Mouse (Mus musculus) kidney, postnatal 0 days (tissue): ENCODE measurements around the gene Pde6g. TPM values are rescaled to one million over a fixed set of nuclear protein-coding genes. Genes with fewer than 3 reads are reported as not detected.

Source experiments
- ATAC-seq: fragments of 200-750 bp; cut with Nextera tagmentation; replicated peaks from 2 replicates; pipeline ENCODE4 v1.8.0; 2017; ENCODE audit warnings: low read depth, moderate number of reproducible peaks, moderate TSS enrichment, moderate library complexity; ENCODE audit not compliant: low FRiP score
- DNase-seq: peaks from one replicate; pipeline ENCODE4 v3.0.0-alpha.2; 2016; ENCODE audit warnings: low spot score
- H3K27ac ChIP-seq: fragments of 300-500 bp; sonication (generic); 2 replicates; pipeline ENCODE4 v1.5.1; 2014; ENCODE audit warnings: mild to moderate bottlenecking
- H3K27me3 ChIP-seq: fragments of 300-500 bp; sonication (generic); 2 replicates; pipeline ENCODE4 v1.6.1; 2014; ENCODE audit warnings: low read length, mixed read lengths; ENCODE audit not compliant: insufficient read depth
- H3K36me3 ChIP-seq: fragments of 300-500 bp; sonication (generic); 2 replicates; pipeline ENCODE4 v1.6.1; 2014; ENCODE audit warnings: low read length, mixed read lengths; ENCODE audit not compliant: insufficient read depth
- H3K4me1 ChIP-seq: fragments of 300-500 bp; sonication (generic); replicated peaks from 2 replicates; pipeline ENCODE4 v1.6.1; 2014; ENCODE audit warnings: antibody characterized with exemption, low read length, mixed read lengths; ENCODE audit not compliant: insufficient read depth
- H3K4me2 ChIP-seq: fragments of 300-500 bp; sonication (generic); 2 replicates; pipeline ENCODE4 v1.6.1; 2014; ENCODE audit warnings: mild to moderate bottlenecking, low read length, moderate library complexity, mixed read lengths
- H3K4me3 ChIP-seq: fragments of 300-500 bp; sonication (generic); replicated peaks from 2 replicates; pipeline ENCODE4 v1.5.1; 2014; ENCODE audit warnings: low read depth, low read length
- H3K9ac ChIP-seq: fragments of 300-500 bp; sonication (generic); 2 replicates; pipeline ENCODE4 v1.6.1; 2014; ENCODE audit warnings: low read depth, low read length
- H3K9me3 ChIP-seq: fragments of 300-500 bp; sonication (generic); replicated peaks from 2 replicates; pipeline ENCODE4 v1.6.1; 2016; ENCODE audit warnings: low read length, inconsistent platforms, mixed read lengths
- CTCF ChIP-seq: IDR thresholded peaks from 2 replicates; pipeline ENCODE4 v1.5.1; 2016; ENCODE audit warnings: antibody characterized with exemption, low read depth, mild to moderate bottlenecking, moderate library complexity
- WGBS: fragments of 180-500 bp; shearing (Covaris S2); extraction: QIAGEN DNeasy Blood & Tissue Kit; methylation state at CpG from one replicate; pipeline ENCODE4 v1.1.7; 2014; 5-methylcytosine and 5-hydroxymethylcytosine counted together
- polyA plus RNA-seq: library from polyadenylated mRNA; unstranded; fragments of >200 nt; fragmentation: Nextera tagmentation; extraction: Ambion mirVana; gene quantifications from 2 replicates; pipeline ENCODE4 v1.2.1, GENCODE M21; 2015

Gene Pde6g
- polyA plus RNA-seq, 1 experiment from 2014 or later = 0.17 TPM

DNA sequence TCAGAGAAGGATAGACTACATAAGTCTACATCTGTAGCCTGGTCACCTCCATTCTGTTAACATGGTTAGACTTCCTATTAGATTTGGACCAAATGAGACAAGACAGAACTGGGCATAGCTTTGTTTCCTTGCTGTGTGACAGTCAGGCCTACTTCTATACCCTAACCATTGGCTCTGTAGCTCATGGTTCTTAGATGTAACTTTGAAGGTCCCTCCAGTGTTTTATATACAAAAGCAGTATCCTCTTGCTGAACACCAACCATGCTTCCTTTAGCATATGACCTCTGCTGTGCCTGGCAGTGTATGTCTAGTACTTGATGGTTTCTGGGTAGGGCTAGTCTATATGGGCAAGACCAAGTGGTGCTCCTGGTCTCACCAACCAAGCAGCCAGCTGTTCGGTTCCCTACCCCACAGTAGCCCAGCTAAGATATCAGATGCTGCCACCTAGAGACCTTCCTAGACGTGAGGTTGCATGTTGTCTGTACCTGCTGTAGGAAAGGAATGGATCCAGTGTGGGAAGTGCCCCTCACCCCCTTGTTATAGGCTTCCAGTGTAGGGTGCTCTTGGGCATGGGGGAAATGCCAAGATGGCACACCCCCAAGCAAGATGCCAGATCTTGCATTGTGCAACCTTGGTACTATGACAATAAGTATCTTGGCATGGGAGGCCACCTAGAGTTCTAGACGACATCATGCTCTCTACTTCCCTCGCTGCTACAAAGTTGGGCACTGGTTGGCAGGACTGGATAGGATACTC, 37.2 kb upstream of the Pde6g start:
- DNase-seq (no peak), ATAC-seq (no peak)
- Histone ChIP-seq H3K27me3 (no peaks in the 10 kb centered on the region), H3K36me3 (peaks cover 37% of the 10 kb centered on the region), H3K4me1 (peaks cover 26% of the 10 kb centered on the region), H3K9ac (no peak overlapping the region), H3K4me2 (peak overlapping the region; percentile 96), H3K9me3 (no peaks in the 10 kb centered on the region), H3K27ac (peak overlapping the region; percentile 95), H3K4me3 (no peak overlapping the region)
- no peak for TF ChIP-seq CTCF
- WGBS = 34% methylated on average over 4 of the region's 4 CpGs

DNA sequence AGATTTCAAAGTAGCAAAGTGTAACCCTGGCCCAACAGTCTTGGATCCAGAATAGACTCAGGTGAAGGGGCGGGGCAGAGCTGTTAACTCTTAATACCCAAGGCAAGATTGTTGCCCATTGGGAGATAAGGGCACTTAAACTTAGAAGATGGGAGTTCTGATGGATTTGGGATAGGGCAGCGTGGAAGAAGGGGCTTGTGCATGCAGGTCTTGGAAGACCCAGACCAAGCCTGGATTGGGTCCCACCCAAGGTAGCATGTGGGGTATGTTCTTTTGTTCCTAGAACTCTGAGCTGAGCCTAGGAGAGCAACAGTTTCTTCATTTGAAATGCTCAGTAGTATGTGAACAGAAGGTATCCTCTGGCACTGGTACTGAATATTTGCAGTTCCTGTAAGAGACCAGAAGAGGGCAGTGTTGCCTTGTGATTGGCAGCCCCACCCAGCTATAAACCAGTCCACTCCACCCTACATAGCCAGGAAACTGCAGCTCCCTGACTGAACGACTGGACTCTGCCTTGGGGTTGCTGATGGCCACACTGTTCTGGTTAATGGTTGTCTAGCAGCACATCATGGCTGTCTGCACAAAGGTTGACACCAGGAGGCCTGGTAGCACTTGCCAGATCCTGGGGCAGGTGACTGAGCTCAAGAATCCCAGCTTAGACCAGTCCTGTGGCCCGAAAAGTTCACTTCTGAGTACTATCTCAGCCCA, 35.9 kb upstream of the Pde6g start:
- H3K27me3 ChIP-seq = no peaks in the 10 kb centered on the region
- peak; percentile 98 for TF ChIP-seq CTCF
- H3K9me3 ChIP-seq = no peaks in the 10 kb centered on the region
- DNase-seq (peak; percentile 96), ATAC-seq (peak; percentile 79)
- no peak overlapping the region for H3K4me2 ChIP-seq
- 61% methylated on average over 4 of the region's 4 CpGs for WGBS
- no peak overlapping the region for H3K4me3 ChIP-seq
- H3K27ac ChIP-seq = peak overlapping the region; percentile 95
- no peak overlapping the region for H3K9ac ChIP-seq
- H3K36me3 ChIP-seq = peaks cover 26% of the 10 kb centered on the region
- H3K4me1 ChIP-seq = peaks cover 29% of the 10 kb centered on the region

DNA sequence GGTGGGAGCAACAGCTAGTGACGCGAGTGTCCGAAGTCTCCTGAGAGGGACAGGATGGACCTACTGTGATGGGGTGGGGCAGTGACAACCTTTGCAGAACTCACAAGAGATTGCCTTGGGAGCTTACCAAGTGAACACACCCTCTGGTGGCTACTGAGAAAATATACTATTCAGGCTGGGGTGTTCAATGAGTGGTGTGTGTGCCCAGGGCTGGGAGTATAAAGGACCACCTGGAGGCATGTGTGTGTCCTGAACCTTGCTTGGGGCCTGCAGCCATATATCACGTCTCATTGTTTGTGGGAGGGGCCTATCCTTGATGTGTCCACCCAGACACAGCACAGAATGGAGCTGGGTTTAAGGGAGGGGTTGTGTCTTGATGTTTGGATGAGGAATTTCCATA, 35.2 kb upstream of the Pde6g start:
- no peak overlapping the region for H3K4me2 ChIP-seq
- no peak overlapping the region for H3K4me3 ChIP-seq
- H3K9ac ChIP-seq = no peak overlapping the region
- H3K36me3 ChIP-seq = peaks cover 26% of the 10 kb centered on the region
- TF ChIP-seq CTCF = no peak; the same call in 1 of the 2 replicates
- no peak for DNase-seq
- ATAC-seq = no peak
- no peaks in the 10 kb centered on the region for H3K27me3 ChIP-seq
- peaks cover 27% of the 10 kb centered on the region for H3K4me1 ChIP-seq
- no peaks in the 10 kb centered on the region for H3K9me3 ChIP-seq
- H3K27ac ChIP-seq = 0 out of 2 replicates have a peak overlapping the region, but pooled peaks have one; percentile 62
- WGBS = 73% methylated on average over 4 of the region's 4 CpGs

DNA sequence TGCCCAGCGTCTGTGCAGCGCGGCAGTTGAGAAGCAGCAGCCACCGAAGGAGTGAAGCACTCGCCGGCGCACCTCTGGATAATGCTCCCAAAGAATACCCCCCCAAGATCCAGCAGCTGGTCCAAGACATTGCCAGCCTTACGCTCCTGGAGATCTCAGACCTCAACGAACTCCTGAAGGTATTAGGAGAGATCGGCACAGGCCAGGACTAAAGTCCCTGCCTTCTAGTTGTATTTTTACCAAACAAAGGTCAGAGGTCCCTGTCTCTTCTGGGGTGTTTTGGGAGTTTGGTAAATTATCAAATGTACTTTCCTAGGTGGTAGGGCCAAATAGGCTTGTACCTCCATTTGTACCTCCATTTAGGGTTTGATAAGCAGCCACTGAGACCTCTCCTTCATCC, 32.0 kb upstream of the Pde6g start:
- Histone ChIP-seq H3K4me2 (peak overlapping the region; percentile 88), H3K36me3 (peaks cover 32% of the 10 kb centered on the region), H3K4me3 (peak overlapping the region; percentile 97), H3K4me1 (peaks cover 9% of the 10 kb centered on the region), H3K9ac (peak overlapping the region; percentile 89), H3K27me3 (no peaks in the 10 kb centered on the region), H3K9me3 (no peaks in the 10 kb centered on the region), H3K27ac (peak overlapping the region; percentile 83; the same call in 1 of the 2 replicates)
- 6% methylated on average over 10 of the region's 10 CpGs for WGBS
- DNase-seq (no peak), ATAC-seq (no peak)
- TF ChIP-seq CTCF = no peak

DNA sequence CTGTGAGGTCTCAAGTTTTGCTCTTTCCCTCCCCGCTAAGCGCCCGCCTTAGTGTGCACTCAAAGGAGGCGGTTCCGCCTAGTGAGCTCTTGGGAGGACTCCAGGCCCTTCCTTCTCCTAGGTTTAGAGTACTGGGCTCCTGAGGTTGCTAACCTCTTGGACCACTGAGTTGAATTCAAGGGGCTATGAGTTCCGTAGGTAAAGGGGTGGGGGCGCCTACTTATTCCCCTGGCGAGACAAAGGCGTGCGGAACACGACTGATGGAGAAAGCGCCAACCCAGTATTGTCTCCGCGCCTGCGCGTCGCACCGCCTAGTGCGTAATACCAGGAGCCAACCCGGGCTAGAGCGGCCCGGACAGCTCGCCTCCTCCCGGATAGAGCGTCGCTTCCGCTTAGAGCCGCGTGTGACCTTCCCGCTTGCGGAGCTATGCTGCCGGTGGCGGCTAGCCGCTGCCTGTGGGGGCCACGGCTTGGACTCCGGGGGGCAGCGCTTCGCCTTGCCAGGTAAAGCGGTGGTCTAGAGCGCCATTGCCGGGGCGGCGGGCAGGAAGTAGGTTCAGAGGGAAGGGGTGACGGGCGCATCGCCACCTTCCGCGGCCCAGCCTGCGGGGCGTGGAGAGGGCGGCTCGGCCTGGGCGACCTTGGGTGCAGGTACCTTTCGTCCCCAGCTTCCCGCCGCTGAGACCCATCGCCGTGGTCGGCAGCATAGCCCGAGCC, 31.1 kb upstream of the Pde6g start, which contains the start of gene Mrpl12:
Mrpl12 (plus strand) TSS at position 349 of the 717 bp plus-strand sequence.
- H3K27me3 ChIP-seq = no peaks in the 10 kb centered on the region
- peak within 1 kb of the TSS; percentile 83 for H3K27ac ChIP-seq
- H3K4me3 ChIP-seq = peak within 1 kb of the TSS; percentile 97
- peak; percentile 11; the same call in 1 of the 2 replicates for TF ChIP-seq CTCF
- peaks cover 38% of the 10 kb centered on the region for H3K36me3 ChIP-seq
- H3K9ac ChIP-seq = peak within 1 kb of the TSS; percentile 89
- peak within 1 kb of the TSS; percentile 88 for H3K4me2 ChIP-seq
- no peaks in the 10 kb centered on the region for H3K9me3 ChIP-seq
- H3K4me1 ChIP-seq = peaks cover 9% of the 10 kb centered on the region; the same call in 1 of the 2 replicates
- peak; percentile 96 for DNase-seq
- WGBS = under 1% methylated on average over 60 of the region's 60 CpGs
- peak; percentile 87 for ATAC-seq

DNA sequence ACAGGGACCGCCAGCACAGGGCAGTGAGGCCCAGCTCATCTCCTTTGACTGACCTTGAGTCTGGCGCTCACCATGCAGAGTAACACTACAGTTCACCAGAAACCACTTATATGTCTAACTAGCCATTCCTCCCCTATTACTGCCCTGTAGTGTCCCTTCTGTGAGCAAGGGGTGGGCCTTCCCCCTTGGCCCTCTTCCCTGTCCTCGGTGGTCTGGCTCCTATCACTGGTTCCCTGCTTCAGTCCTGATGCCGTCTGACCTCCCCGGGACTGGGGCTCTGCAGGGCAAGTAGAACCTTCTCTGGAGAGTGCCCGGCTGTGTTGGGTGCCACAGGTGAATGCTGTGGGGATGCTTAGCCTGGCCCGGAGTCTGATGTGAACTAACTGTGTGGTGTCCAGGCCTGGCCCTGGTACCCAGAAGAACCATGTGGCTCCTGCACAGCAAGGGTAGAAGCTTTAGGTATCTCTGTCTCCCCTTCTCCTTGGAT, 30.2 kb upstream of the Pde6g start:
- H3K27me3 ChIP-seq = no peaks in the 10 kb centered on the region
- TF ChIP-seq CTCF = no peak
- H3K9me3 ChIP-seq = no peaks in the 10 kb centered on the region
- peak overlapping the region; percentile 89 for H3K9ac ChIP-seq
- peak overlapping the region; percentile 88 for H3K4me2 ChIP-seq
- H3K27ac ChIP-seq = 0 out of 2 replicates have a peak overlapping the region, but pooled peaks have one; percentile 83
- peaks cover 41% of the 10 kb centered on the region for H3K36me3 ChIP-seq
- peaks cover 9% of the 10 kb centered on the region; the same call in 1 of the 2 replicates for H3K4me1 ChIP-seq
- H3K4me3 ChIP-seq = no peak overlapping the region
- DNase-seq (no peak), ATAC-seq (no peak)
- 92% methylated on average over 7 of the region's 7 CpGs for WGBS
